Mouse (Mus musculus) CH12.LX (cell line): ENCODE measurements around the gene Tbck. TPM values are rescaled to one million over a fixed set of nuclear protein-coding genes. Genes with fewer than 3 reads are reported as not detected.

Experiments
- DNase-seq: peaks from one replicate; pipeline ENCODE4 v3.0.0-alpha.2; 2013; ENCODE audit errors: extremely low read depth
- H3K27ac ChIP-seq: 2 replicates; pipeline ENCODE4 v1.5.1; 2012; ENCODE audit warnings: low read depth, mild to moderate bottlenecking, control low read depth, moderate library complexity; ENCODE audit not compliant: insufficient read depth
- H3K27me3 ChIP-seq: replicated peaks from 2 replicates; pipeline ENCODE3; 2012; ENCODE audit warnings: inconsistent platforms
- H3K36me3 ChIP-seq, 2 experiments: replicated peaks in 1 of 2; 2 replicates each; pipeline versions ENCODE3 to v1.6.1; 2012; ENCODE audit warnings: inconsistent platforms in 1 of 2, low read length in 1 of 2, mild to moderate bottlenecking in 1 of 2, mixed read lengths in 1 of 2, moderate library complexity in 1 of 2; ENCODE audit not compliant: control insufficient read depth in 1 of 2, insufficient read depth in 1 of 2
- H3K4me1 ChIP-seq, 2 experiments: 2 replicates each; pipeline ENCODE4 v1.6.1; 2012; ENCODE audit warnings: inconsistent platforms in 1 of 2, moderate library complexity in 1 of 2; ENCODE audit not compliant: insufficient read depth in 2 of 2, control insufficient read depth in 1 of 2
- H3K4me2 ChIP-seq: 2 replicates; pipeline ENCODE4 v1.6.1; 2012; ENCODE audit warnings: low read depth, mild to moderate bottlenecking, control low read depth; ENCODE audit not compliant: poor library complexity, insufficient read depth, severe bottlenecking
- H3K4me3 ChIP-seq, 3 experiments: fragments of 150-350 bp in 1 of 3; sonication (generic) in 1 of 3; replicated peaks in 1 of 3; 2 replicates each; pipeline versions ENCODE3 to v1.5.1; 2011 to 2012; ENCODE audit warnings: low read depth in 2 of 3, low read length in 2 of 3, mild to moderate bottlenecking in 2 of 3, moderate library complexity in 2 of 3, control low read depth in 1 of 3, improper control_type of control experiment in 1 of 3, inconsistent platforms in 1 of 3, mixed read lengths in 1 of 3; ENCODE audit not compliant: poor library complexity in 1 of 3
- H3K79me2 ChIP-seq: replicated peaks from 2 replicates; pipeline ENCODE4 v1.6.1; 2012; ENCODE audit warnings: mild to moderate bottlenecking, moderate library complexity; ENCODE audit not compliant: control insufficient read depth, poor library complexity, insufficient read depth, severe bottlenecking; ENCODE audit errors: extremely low read depth
- H3K9ac ChIP-seq: 2 replicates; pipeline ENCODE4 v1.6.1; 2012; ENCODE audit warnings: low read depth, mild to moderate bottlenecking, control low read depth, moderate library complexity; ENCODE audit not compliant: insufficient read depth
- H3K9me3 ChIP-seq: replicated peaks from 2 replicates; pipeline ENCODE3; 2012; ENCODE audit warnings: low read length, inconsistent platforms, mixed read lengths
- BHLHE40 ChIP-seq: IDR thresholded peaks from 2 replicates; pipeline ENCODE4 v1.6.1; 2011; ENCODE audit warnings: mild to moderate bottlenecking, low read depth, low read length, improper control_type of control experiment
- CTCF ChIP-seq, 2 experiments: IDR thresholded peaks in 1 of 2; conservative IDR thresholded peaks in 1 of 2; 2 replicates each; pipeline ENCODE4 v1.5.1; 2011 to 2012; ENCODE audit warnings: low read depth in 2 of 2, low read length in 2 of 2, improper control_type of control experiment in 1 of 2, inconsistent platforms in 1 of 2, mild to moderate bottlenecking in 1 of 2, moderate library complexity in 1 of 2
- ELF1 ChIP-seq: IDR thresholded peaks from 2 replicates; pipeline ENCODE4 v1.6.1; 2014; ENCODE audit warnings: low read depth, mild to moderate bottlenecking, inconsistent platforms, low read length, improper control_type of control experiment
- ETS1 ChIP-seq: conservative IDR thresholded peaks from 2 replicates; pipeline ENCODE4 v1.6.1; 2012; ENCODE audit warnings: low read depth, mild to moderate bottlenecking, inconsistent platforms, low read length, improper control_type of control experiment, moderate library complexity
- HCFC1 ChIP-seq: IDR thresholded peaks from 2 replicates; pipeline ENCODE4 v1.6.1; 2012; ENCODE audit warnings: low read depth, mild to moderate bottlenecking, inconsistent platforms, low read length, improper control_type of control experiment
- MYC ChIP-seq: IDR thresholded peaks from 2 replicates; pipeline ENCODE4 v1.6.1; 2011; ENCODE audit warnings: low read depth, mild to moderate bottlenecking, improper control_type of control experiment, low read length
- NELFE ChIP-seq: IDR thresholded peaks from 2 replicates; pipeline ENCODE4 v1.6.1; 2011; ENCODE audit warnings: low read depth, low read length, improper control_type of control experiment
- NRF1 ChIP-seq: IDR thresholded peaks from 2 replicates; pipeline ENCODE4 v1.6.1; 2014; ENCODE audit warnings: low read depth, mild to moderate bottlenecking, inconsistent platforms, low read length, improper control_type of control experiment, moderate library complexity
- PAX5 ChIP-seq: IDR thresholded peaks from 2 replicates; pipeline ENCODE4 v1.6.1; 2012; ENCODE audit warnings: low read length, inconsistent platforms, mixed read lengths
- POLR2AphosphoS2 ChIP-seq: IDR thresholded peaks from 2 replicates; pipeline ENCODE4 v1.6.1; 2011; ENCODE audit warnings: low read depth, low read length, improper control_type of control experiment
- RAD21 ChIP-seq: IDR thresholded peaks from 2 replicates; pipeline ENCODE4 v1.6.1; 2011; ENCODE audit warnings: low read depth, mild to moderate bottlenecking, low read length, improper control_type of control experiment, moderate library complexity
- RCOR1 ChIP-seq: conservative IDR thresholded peaks from 2 replicates; pipeline ENCODE4 v1.6.1; 2012; ENCODE audit warnings: low read depth, mild to moderate bottlenecking, inconsistent platforms, low read length, improper control_type of control experiment
- SIN3A ChIP-seq: IDR thresholded peaks from 2 replicates; pipeline ENCODE4 v1.6.1; 2012; ENCODE audit warnings: low read length, improper control_type of control experiment, inconsistent platforms
- SMC3 ChIP-seq: IDR thresholded peaks from 2 replicates; pipeline ENCODE4 v1.6.1; 2011; ENCODE audit warnings: low read depth, low read length, improper control_type of control experiment
- TCF12 ChIP-seq: IDR thresholded peaks from 2 replicates; pipeline ENCODE4 v1.6.1; 2014; ENCODE audit warnings: low read depth, mild to moderate bottlenecking, inconsistent platforms, low read length, improper control_type of control experiment
- USF1 ChIP-seq: IDR thresholded peaks from 2 replicates; pipeline ENCODE4 v1.6.1; 2014; ENCODE audit warnings: low read depth, mild to moderate bottlenecking, inconsistent platforms, low read length, improper control_type of control experiment
- USF2 ChIP-seq: conservative IDR thresholded peaks from 2 replicates; pipeline ENCODE4 v1.6.1; 2011; ENCODE audit warnings: low read depth, low read length, improper control_type of control experiment
- ZKSCAN1 ChIP-seq: IDR thresholded peaks from 2 replicates; pipeline ENCODE4 v1.6.1; 2012; ENCODE audit warnings: low read depth, inconsistent platforms, low read length, improper control_type of control experiment, borderline replicate concordance
- ZMIZ1 ChIP-seq: IDR thresholded peaks from 2 replicates; pipeline ENCODE4 v1.6.1; 2012; ENCODE audit warnings: low read depth, mild to moderate bottlenecking, inconsistent platforms, low read length, improper control_type of control experiment
- ZNF384 ChIP-seq: IDR thresholded peaks from 2 replicates; pipeline ENCODE4 v1.6.1; 2012; ENCODE audit warnings: low read depth, low read length, improper control_type of control experiment, inconsistent platforms
- dilution Hi-C: fragments of 300-500 bp; cut with MboI; formaldehyde crosslinking; loops from 2 replicates; pipeline ENCODE4 v1.14.3; 2020; ENCODE audit warnings: low sequenced_read_pairs; ENCODE audit not compliant: extremely low pct_unique_long_range_greater_than_20kb, extremely low pct_ligation_motif_present
- in situ Hi-C: fragments of 300-500 bp; cut with MboI; formaldehyde crosslinking; loops from 3 replicates; pipeline ENCODE4 v1.14.3; 2019; ENCODE audit warnings: low sequenced_read_pairs, low pct_ligation_motif_present, low pct_unique_long_range_greater_than_20kb, mixed read lengths
- polyA plus RNA-seq: library from polyadenylated mRNA; unstranded; fragments of >175 nt; gene quantifications from 2 replicates; pipeline ENCODE4 v1.2.1, GENCODE M21; 2012; ENCODE audit warnings: low read depth; ENCODE audit not compliant: insufficient read length
- total RNA-seq, 2 experiments: library from RNA; depleted of rRNA; stranded (reverse); fragments of 300-350 nt in 1 of 2; fragments of >200 nt in 1 of 2; gene quantifications; 2 replicates each; pipeline ENCODE4 v1.2.3; 2012 to 2014

The Tbck gene
- total and polyA plus RNA-seq, 3 experiments, result 9.2 to 18.7 (median 14.5) TPM

DNA sequence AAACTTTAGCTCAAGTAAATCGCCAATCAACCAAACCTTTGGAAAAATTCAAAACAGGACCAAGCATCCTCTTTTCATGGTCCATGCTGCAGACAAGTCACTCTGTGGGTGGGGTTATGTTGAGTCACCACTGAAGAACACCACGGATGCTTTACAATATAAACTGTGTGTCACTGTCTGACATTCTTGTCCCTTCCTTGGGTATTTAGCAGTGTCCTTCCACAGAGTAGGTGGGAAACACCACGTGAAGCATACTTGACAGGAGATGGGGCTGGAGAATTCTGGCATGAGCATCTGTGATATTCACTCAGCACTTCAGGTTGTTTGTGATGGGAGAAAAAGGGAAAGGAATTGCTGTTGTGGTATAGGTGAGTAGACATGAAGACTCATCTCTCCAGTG lies 183.0 kb downstream of the Tbck start:
- in situ Hi-C loops (no loop called here), dilution Hi-C loops (no loop called here)
- peaks cover 2% of the 10 kb centered on the region for H3K9me3 ChIP-seq
- no peaks in the 10 kb centered on the region for H3K36me3 ChIP-seq
- H3K27ac ChIP-seq, result no peak overlapping the region
- TF ChIP-seq HCFC1, result no peak
- no peak for TF ChIP-seq USF2
- TF ChIP-seq SMC3, result no peak
- TF ChIP-seq CTCF (conservative IDR thresholded peaks at IDR 0.05 in 1 of 2, IDR thresholded peaks at IDR 0.05 in 1 of 2; ENCODE audit: low read depth in 2 of 2, low read length in 2 of 2), result no peak
- TF ChIP-seq MYC, result no peak
- TF ChIP-seq TCF12, result no peak
- TF ChIP-seq RAD21, result no peak
- no peak for TF ChIP-seq SIN3A
- no peak for TF ChIP-seq NELFE
- TF ChIP-seq ZKSCAN1, result no peak
- no peak for TF ChIP-seq RCOR1
- TF ChIP-seq BHLHE40, result no peak
- TF ChIP-seq ELF1, result no peak
- H3K4me3 ChIP-seq, result no peak overlapping the region
- DNase-seq, result no peak
- H3K4me2 ChIP-seq, result no peak overlapping the region
- no peaks in the 10 kb centered on the region for H3K27me3 ChIP-seq
- peaks cover 13 to 14% of the 10 kb centered on the region in 2 experiments for H3K4me1 ChIP-seq
- H3K9ac ChIP-seq, result no peak overlapping the region
- no peaks in the 10 kb centered on the region for H3K79me2 ChIP-seq

DNA sequence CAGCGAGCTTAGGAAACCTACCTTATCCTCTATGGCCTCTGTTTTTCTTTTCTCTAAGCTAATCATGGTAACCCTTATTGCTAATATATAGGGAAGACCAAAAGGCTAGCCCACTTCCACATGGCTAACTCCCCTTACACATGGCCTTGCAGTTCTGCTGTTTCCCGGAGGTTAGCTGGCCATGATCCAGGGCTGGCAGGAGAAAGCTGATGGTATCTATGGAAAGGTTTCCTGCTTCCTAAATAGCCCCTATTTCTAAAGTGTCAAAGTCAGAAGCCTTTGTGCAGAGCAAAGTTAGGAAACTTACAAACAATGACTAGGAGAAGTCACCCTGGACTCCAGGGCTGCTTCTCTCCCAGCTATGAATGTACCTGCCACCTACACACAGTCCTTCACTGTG lies 184.9 kb downstream of the Tbck start:
- Histone ChIP-seq H3K4me1 (peaks cover 22 to 31% of the 10 kb centered on the region in 2 experiments), H3K27me3 (no peaks in the 10 kb centered on the region), H3K79me2 (no peaks in the 10 kb centered on the region), H3K4me2 (no peak overlapping the region), H3K9ac (no peak overlapping the region), H3K36me3 (no peaks in the 10 kb centered on the region), H3K4me3 (no peak overlapping the region), H3K9me3 (peaks cover 2% of the 10 kb centered on the region), H3K27ac (no peak overlapping the region)
- dilution Hi-C loops, result no loop called here
- in situ Hi-C loops, result no loop called here
- no peak for DNase-seq
- TF ChIP-seq ZNF384 (no peak), POLR2AphosphoS2 (no peak), USF1 (no peak), ZMIZ1 (no peak), PAX5 (no peak), NRF1 (no peak), ETS1 (no peak), ELF1 (no peak), SIN3A (no peak)
